8 mouse cellular contexts compared by ENCODE assay signal in the genomic region with DNA sequence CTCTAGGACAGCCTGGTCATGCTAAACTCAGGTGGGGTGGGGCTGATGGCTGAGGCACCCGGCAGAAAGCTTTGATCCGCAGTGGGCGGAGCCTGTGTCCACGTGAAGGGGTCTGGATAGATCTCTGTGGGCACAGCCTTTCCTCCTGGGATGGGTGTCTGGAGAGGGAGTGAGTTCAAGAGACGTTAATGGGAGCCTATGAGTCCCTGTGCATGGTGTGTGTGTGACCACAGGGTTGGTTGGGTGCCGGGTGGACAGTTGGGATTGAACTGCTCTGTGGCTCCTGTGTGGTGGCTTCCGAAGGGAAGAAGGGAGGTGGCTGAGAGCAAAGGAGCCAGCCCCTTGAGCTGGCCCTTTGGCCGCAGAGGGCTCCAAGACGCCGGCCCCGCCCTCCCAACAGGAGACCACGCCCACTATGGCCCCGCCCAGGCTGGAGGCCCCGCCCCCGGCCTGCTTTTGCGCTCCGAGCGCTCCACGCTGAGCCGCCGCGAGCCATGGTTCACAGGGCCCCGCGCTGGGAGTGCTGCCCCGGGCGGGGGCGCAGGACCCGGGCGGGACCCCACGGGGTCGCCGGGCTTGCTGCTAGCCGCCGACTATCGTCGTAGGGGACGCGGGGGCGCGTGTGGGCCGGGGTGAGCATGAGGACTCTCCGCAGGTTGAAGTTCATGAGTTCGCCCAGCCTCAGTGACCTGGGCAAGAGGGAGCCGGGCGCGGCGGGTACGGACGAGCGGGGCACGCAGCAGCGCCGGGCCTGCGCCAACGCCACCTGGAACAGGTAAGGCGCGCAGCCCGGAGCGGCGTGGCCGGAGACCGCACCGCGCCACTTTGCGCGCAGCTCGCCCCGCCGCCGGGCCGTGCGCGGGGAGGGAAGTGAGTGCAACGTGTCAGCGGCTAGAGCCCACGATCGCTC. TPM values are rescaled to one million over a fixed set of nuclear protein-coding genes. Genes with fewer than 3 reads are reported as not detected.
DNase-seq lines count a peak whose midpoint lies in the region; ATAC-seq and TF ChIP-seq lines count a peak whose summit lies in the region.

No protein-coding gene starts in this region.

- H3ac ChIP-seq in myocyte (ENCODE audit: control insufficient read depth, insufficient read length): peak overlapping the region; percentile 41

- H3K36me3 ChIP-seq in intestine, embryonic 14.5 days (ENCODE audit: control insufficient read depth, insufficient read depth, low read length): 0 out of 2 replicates have a peak, but pooled peaks cover 1% of the 10 kb centered on the region
- H3K36me3 ChIP-seq in liver, embryonic 11.5 days (ENCODE audit: control insufficient read depth, insufficient read depth, low read length): no peaks in the 10 kb centered on the region
- H3K36me3 ChIP-seq in myocyte (ENCODE audit: control insufficient read depth, insufficient read depth): no peaks in the 10 kb centered on the region
- H3K36me3 ChIP-seq in stomach, embryonic 16.5 days (ENCODE audit: control insufficient read depth, insufficient read depth, low read length): no peaks in the 10 kb centered on the region

- intact Hi-C loops in gastrocnemius, postnatal 36 days (cut with DNase I): loop anchor here (2.0 kb wide), 1 partner anchor 20 kb away; no protein-coding TSS in a partner anchor

- peak overlapping the region; percentile 68 for H3K4me2 ChIP-seq in intestine, embryonic 14.5 days (ENCODE audit: low read length)
- peak overlapping the region; percentile 83 for H3K4me2 ChIP-seq in liver, embryonic 11.5 days
- H3K4me2 ChIP-seq in myocyte (ENCODE audit: low read depth): peak overlapping the region; percentile 88
- H3K4me2 ChIP-seq in stomach, embryonic 16.5 days (ENCODE audit: low read depth, low read length): peak overlapping the region; percentile 78

- DNase-seq in cerebellum, postnatal 25 days: peak; percentile 61 to 78
- DNase-seq in cerebellum, adult 11 months: no peak
- peak; percentile 83 for DNase-seq in embryo, embryonic 10 days (ENCODE audit: low spot score)
- peak; percentile 91 to 96 for DNase-seq in gastrocnemius, postnatal 36 days
- peak; percentile 99 for DNase-seq in intestine, embryonic 14.5 days (ENCODE audit: low spot score)
- peak; percentile 96 for DNase-seq in liver, embryonic 11.5 days (ENCODE audit: low spot score)

- peak overlapping the region; percentile 91 for H3K27ac ChIP-seq in intestine, embryonic 14.5 days (ENCODE audit: low read depth)
- peak overlapping the region; percentile 59; the same call in 1 of the 2 replicates for H3K27ac ChIP-seq in liver, embryonic 11.5 days (ENCODE audit: low read depth, low read length)
- peak overlapping the region; percentile 88 for H3K27ac ChIP-seq in stomach, embryonic 16.5 days (ENCODE audit: low read length)

- peak; percentile 66 for TF ChIP-seq POLR2A in myocyte (IDR thresholded peaks at IDR 0.05; ENCODE audit: insufficient read length, low read depth)

- ATAC-seq in intestine, embryonic 14.5 days (replicated peaks; ENCODE audit: low FRiP score, low TSS enrichment, low read depth): peak; percentile 78
- peak; percentile 81 for ATAC-seq in liver, embryonic 11.5 days (replicated peaks; ENCODE audit: low FRiP score)
- peak; percentile 79 for ATAC-seq in stomach, embryonic 16.5 days (ENCODE audit: insufficient read depth, low FRiP score)

- H3K79me2 ChIP-seq in myocyte (ENCODE audit: control insufficient read depth, insufficient read depth): peaks cover 6% of the 10 kb centered on the region

- no peaks in the 10 kb centered on the region for H3K27me3 ChIP-seq in intestine, embryonic 14.5 days (replicated peaks; ENCODE audit: control insufficient read depth, insufficient read depth, low read length)
- H3K27me3 ChIP-seq in liver, embryonic 11.5 days (replicated peaks; ENCODE audit: control insufficient read depth, insufficient read depth, low read length): no peaks in the 10 kb centered on the region
- H3K27me3 ChIP-seq in myocyte (ENCODE audit: control insufficient read depth, insufficient read depth, insufficient read length): no peaks in the 10 kb centered on the region
- H3K27me3 ChIP-seq in stomach, embryonic 16.5 days (ENCODE audit: control insufficient read depth, insufficient read depth, low read length): no peaks in the 10 kb centered on the region

- no peaks in the 10 kb centered on the region for H3K9me3 ChIP-seq in intestine, embryonic 14.5 days (ENCODE audit: control insufficient read depth, low read length)
- H3K9me3 ChIP-seq in liver, embryonic 11.5 days (ENCODE audit: control insufficient read depth, low read length): no peaks in the 10 kb centered on the region
- no peaks in the 10 kb centered on the region for H3K9me3 ChIP-seq in stomach, embryonic 16.5 days (replicated peaks; ENCODE audit: control insufficient read depth, low read length)

- under 1% methylated on average over 40 of the region's 77 CpGs for WGBS in intestine, embryonic 14.5 days
- under 1% methylated on average over 77 of the region's 77 CpGs for WGBS in liver, embryonic 11.5 days
- WGBS in stomach, embryonic 16.5 days: under 1% methylated on average over 66 of the region's 77 CpGs

- peak overlapping the region; percentile 74 for H3K9ac ChIP-seq in intestine, embryonic 14.5 days (ENCODE audit: low read length)
- H3K9ac ChIP-seq in liver, embryonic 11.5 days (ENCODE audit: low read depth, low read length): peak overlapping the region; percentile 67
- H3K9ac ChIP-seq in stomach, embryonic 16.5 days (ENCODE audit: low read length): peak overlapping the region; percentile 91

- H3K4me3 ChIP-seq in intestine, embryonic 14.5 days (ENCODE audit: low read depth, low read length): peak overlapping the region; percentile 81
- H3K4me3 ChIP-seq in liver, embryonic 11.5 days (ENCODE audit: low read depth, low read length): peak overlapping the region; percentile 70
- peak overlapping the region; percentile 23 for H3K4me3 ChIP-seq in myocyte
- peak overlapping the region; percentile 84 for H3K4me3 ChIP-seq in stomach, embryonic 16.5 days (replicated peaks; ENCODE audit: low read length)

- peaks cover 19% of the 10 kb centered on the region for H3K4me1 ChIP-seq in intestine, embryonic 14.5 days (replicated peaks; ENCODE audit: control insufficient read depth, insufficient read depth, low read length)
- H3K4me1 ChIP-seq in liver, embryonic 11.5 days (replicated peaks; ENCODE audit: control insufficient read depth, insufficient read depth, low read length): peaks cover 29% of the 10 kb centered on the region
- peaks cover 27% of the 10 kb centered on the region for H3K4me1 ChIP-seq in stomach, embryonic 16.5 days (ENCODE audit: control insufficient read depth, insufficient read depth, low read length)

TF ChIP-seq in myocyte, 11 proteins besides CTCF, POLR2A, EP300 and RAD21:
- TF ChIP-seq USF1 (IDR thresholded peaks at IDR 0.05; ENCODE audit: low read depth) (peak; percentile 38), E2F4 (IDR thresholded peaks at IDR 0.05; ENCODE audit: insufficient read depth) (no peak), MYOG (IDR thresholded peaks at IDR 0.05; ENCODE audit: control insufficient read depth in 1 of 3, insufficient read depth in 1 of 3, insufficient read length in 2 of 3, low read depth in 2 of 3) (peak in 1 of 3 experiments; percentile 5), MYOD1 (IDR thresholded peaks at IDR 0.05; ENCODE audit: control insufficient read depth in 1 of 3, insufficient read length in 2 of 3, low read depth in 2 of 3) (peak in 1 of 3 experiments; percentile 38), POLR2AphosphoS2 (IDR thresholded peaks at IDR 0.05; ENCODE audit: insufficient read length, low read depth) (no peak)

RNA-seq across cellular contexts. Expression of gene Prr5, which starts 11.4 kb away (rescaled TPM):
- 1 to 10 TPM; 3.4 to 3.5 TPM for total RNA-seq in gastrocnemius, postnatal 36 days (2021)
- polyA plus RNA-seq in intestine, embryonic 14.5 days (2014; fragmentation: Nextera tagmentation; extraction: Ambion mirVana): 40.8 and 43.7 TPM in 2 replicates
- 17.7 and 20.4 TPM in 2 replicates for polyA plus RNA-seq in liver, embryonic 11.5 days (2014; fragmentation: Nextera tagmentation; extraction: Ambion mirVana)
- polyA plus RNA-seq in myocyte (2012; fragmentation: generic; extraction: Trizol): 8.1 TPM
- 29.8 and 31.1 TPM in 2 replicates for polyA plus RNA-seq in stomach, embryonic 16.5 days (2015; fragmentation: Nextera tagmentation; extraction: Ambion mirVana)

RNA-seq across cellular contexts. Expression of gene Arhgap8, which starts 39.1 kb away (rescaled TPM):
- under 1 TPM; 0.17 to 0.38 TPM for total RNA-seq in gastrocnemius, postnatal 36 days (2021)
- polyA plus RNA-seq in intestine, embryonic 14.5 days (2014; fragmentation: Nextera tagmentation; extraction: Ambion mirVana): 13.8 and 15.2 TPM in 2 replicates
- polyA plus RNA-seq in liver, embryonic 11.5 days (2014; fragmentation: Nextera tagmentation; extraction: Ambion mirVana): 0.93 and 1.3 TPM in 2 replicates
- polyA plus RNA-seq in myocyte (2012; fragmentation: generic; extraction: Trizol): not detected
- polyA plus RNA-seq in stomach, embryonic 16.5 days (2015; fragmentation: Nextera tagmentation; extraction: Ambion mirVana): 12.6 and 14.5 TPM in 2 replicates

Comparison
In these comparisons a context has a peak if more than half of its experiments do, and no peak if none do; other contexts are left out.
1. H3K4me3 ChIP-seq: peak in every context shown above with its lines; median percentile 84 in stomach, embryonic 16.5 days; 81 in intestine, embryonic 14.5 days; 70 in liver, embryonic 11.5 days; 23 in myocyte.